Mouse (Mus musculus) midbrain, embryonic 16.5 days (tissue): ENCODE results near the gene Ppp1r14b. TPM values are rescaled to one million over a fixed set of nuclear protein-coding genes. Genes with fewer than 3 reads are reported as not detected.

Source experiments
- ATAC-seq: fragments of 200-750 bp; cut with Nextera tagmentation; 2 replicates; pipeline ENCODE4 v1.8.0; 2017; ENCODE audit warnings: moderate TSS enrichment
- H3K27ac ChIP-seq: fragments of 300-500 bp; sonication (generic); 2 replicates; pipeline ENCODE4 v1.5.1; 2014; ENCODE audit warnings: mild to moderate bottlenecking, low read length, mixed read lengths
- H3K27me3 ChIP-seq: fragments of 300-500 bp; sonication (generic); 2 replicates; pipeline ENCODE4 v1.6.1; 2014; ENCODE audit warnings: low read depth, low read length, mixed read lengths; ENCODE audit not compliant: control insufficient read depth, insufficient read depth
- H3K36me3 ChIP-seq: fragments of 300-500 bp; sonication (generic); 2 replicates; pipeline ENCODE4 v1.6.1; 2014; ENCODE audit warnings: mild to moderate bottlenecking, low read length, moderate library complexity, mixed read lengths; ENCODE audit not compliant: control insufficient read depth, insufficient read depth
- H3K4me1 ChIP-seq: fragments of 300-500 bp; sonication (generic); 2 replicates; pipeline ENCODE4 v1.6.1; 2014; ENCODE audit warnings: mild to moderate bottlenecking, low read length, mixed read lengths; ENCODE audit not compliant: control insufficient read depth, insufficient read depth
- H3K4me2 ChIP-seq: fragments of 300-500 bp; sonication (generic); 2 replicates; pipeline ENCODE4 v1.6.1; 2014; ENCODE audit warnings: mild to moderate bottlenecking, low read length, mixed read lengths
- H3K4me3 ChIP-seq: fragments of 300-500 bp; sonication (generic); 2 replicates; pipeline ENCODE4 v1.5.1; 2014; ENCODE audit warnings: low read depth, mild to moderate bottlenecking, low read length, moderate library complexity, mixed read lengths
- H3K9ac ChIP-seq: fragments of 300-500 bp; sonication (generic); 2 replicates; pipeline ENCODE4 v1.6.1; 2014; ENCODE audit warnings: low read depth, low read length, mixed read lengths
- H3K9me3 ChIP-seq: fragments of 300-500 bp; sonication (generic); replicated peaks from 2 replicates; pipeline ENCODE4 v1.6.1; 2014; ENCODE audit warnings: mild to moderate bottlenecking, low read length, mixed read lengths; ENCODE audit not compliant: control insufficient read depth, poor library complexity, severe bottlenecking
- WGBS: fragments of 180-500 bp; shearing (Covaris S2); extraction: QIAGEN DNeasy Blood & Tissue Kit; methylation state at CpG from one replicate; pipeline ENCODE4 v1.1.7; 2014; 5-methylcytosine and 5-hydroxymethylcytosine counted together
- polyA plus RNA-seq: library from polyadenylated mRNA; unstranded; fragments of >200 nt; fragmentation: Nextera tagmentation; extraction: Ambion mirVana; gene quantifications from 2 replicates; pipeline ENCODE4 v1.2.1, GENCODE M21; 2015

The Ppp1r14b gene
- polyA plus RNA-seq, 1 experiment from 2014 or later, result 111 TPM

- Histone ChIP-seq H3K27ac (peak within 1 kb of the TSS; percentile 98), H3K4me1 (peaks cover 30% of the 10 kb centered on the region), H3K27me3 (no peaks in the 10 kb centered on the region), H3K9me3 (no peaks in the 10 kb centered on the region), H3K36me3 (no peaks in the 10 kb centered on the region), H3K4me2 (peak within 1 kb of the TSS; percentile 99), H3K9ac (peak within 1 kb of the TSS; percentile 99), H3K4me3 (peak within 1 kb of the TSS; percentile 89)
- WGBS, result under 1% methylated on average over 27 of the region's 27 CpGs
- ATAC-seq, result peak; percentile 88
Measured at GRCm38 (mm10) chr19:6942249-6942691, 32.5 kb upstream of the Ppp1r14b start, which contains the start of gene Gpr137. Gene Gpr137, minus strand, starts transcription at chr19:6942480.

GRCm38 (mm10) chr19:6942764-6943163, 32.0 kb upstream of the Ppp1r14b start:
- H3K27ac ChIP-seq, result peak overlapping the region; percentile 98
- H3K27me3 ChIP-seq, result no peaks in the 10 kb centered on the region

DNA sequence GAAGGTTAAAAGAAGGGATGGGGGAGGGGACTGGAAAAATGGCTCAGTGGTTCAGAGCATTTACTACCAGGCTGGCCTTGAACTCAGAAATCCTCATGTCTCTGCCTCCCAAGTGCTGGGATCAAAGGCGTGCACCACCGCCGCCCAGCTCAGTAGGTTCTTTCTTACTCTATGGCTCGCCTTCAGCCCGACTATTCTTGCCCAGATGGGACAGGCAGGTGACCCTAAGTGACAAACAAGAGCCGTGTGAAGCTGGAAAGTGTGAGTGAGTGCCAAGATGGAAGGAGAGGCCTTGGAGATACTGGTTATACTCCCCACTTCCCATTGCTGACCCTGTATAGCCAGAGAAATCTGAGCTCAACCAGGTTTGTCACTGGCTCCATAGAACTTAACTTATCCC, 31.1 kb upstream of the Ppp1r14b start:
- Histone ChIP-seq H3K27ac (no peak overlapping the region), H3K36me3 (no peaks in the 10 kb centered on the region), H3K9me3 (no peaks in the 10 kb centered on the region), H3K4me3 (no peak overlapping the region), H3K4me1 (peaks cover 27% of the 10 kb centered on the region), H3K27me3 (no peaks in the 10 kb centered on the region), H3K9ac (no peak overlapping the region), H3K4me2 (0 out of 2 replicates have a peak overlapping the region, but pooled peaks have one; percentile 1)
- no peak for ATAC-seq
- 91% methylated on average over 6 of the region's 6 CpGs for WGBS

More at GRCm38 (mm10) chr19:6942764-6943163, 32.0 kb upstream of the Ppp1r14b start:
- Histone ChIP-seq H3K4me3 (peak overlapping the region; percentile 89), H3K36me3 (no peaks in the 10 kb centered on the region), H3K9ac (peak overlapping the region; percentile 99), H3K4me2 (peak overlapping the region; percentile 99), H3K9me3 (no peaks in the 10 kb centered on the region), H3K4me1 (peaks cover 30% of the 10 kb centered on the region)
- peak; percentile 9; the same call in 1 of the 2 replicates for ATAC-seq
- WGBS, result 31% methylated on average over 5 of the region's 5 CpGs

DNA sequence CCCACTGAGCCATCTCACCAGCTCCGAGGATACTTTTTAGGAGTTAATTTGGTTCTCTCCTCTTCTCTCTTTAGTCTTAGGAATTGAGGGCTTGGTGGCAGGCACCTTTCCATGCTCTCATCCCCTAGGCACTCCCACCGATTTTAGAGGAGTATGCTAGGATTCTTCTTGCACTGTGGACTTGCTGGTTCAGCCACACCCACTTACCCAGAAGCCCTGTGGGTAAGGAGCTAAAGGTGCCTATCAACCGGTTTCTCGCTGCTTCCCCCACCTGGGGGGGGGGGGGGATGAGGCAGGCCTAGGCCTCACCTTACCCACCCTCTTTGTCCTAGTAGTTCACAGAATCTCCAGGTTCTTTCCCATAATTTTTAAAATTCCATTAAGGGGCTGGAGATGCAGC, 27.0 kb upstream of the Ppp1r14b start:
- H3K4me3 ChIP-seq, result no peak overlapping the region
- H3K27ac ChIP-seq, result no peak overlapping the region
- 55% methylated on average over 4 of the region's 4 CpGs for WGBS
- H3K27me3 ChIP-seq, result no peaks in the 10 kb centered on the region
- no peak overlapping the region for H3K4me2 ChIP-seq
- H3K36me3 ChIP-seq, result no peaks in the 10 kb centered on the region
- no peak overlapping the region for H3K9ac ChIP-seq
- ATAC-seq, result no peak
- H3K4me1 ChIP-seq, result peaks cover 18% of the 10 kb centered on the region
- no peaks in the 10 kb centered on the region for H3K9me3 ChIP-seq

- no peak overlapping the region for H3K4me2 ChIP-seq
- 94% methylated on average over 4 of the region's 4 CpGs for WGBS
- ATAC-seq, result no peak
- H3K9me3 ChIP-seq, result no peaks in the 10 kb centered on the region
- H3K27me3 ChIP-seq, result no peaks in the 10 kb centered on the region
- peaks cover 17% of the 10 kb centered on the region for H3K4me1 ChIP-seq
- H3K36me3 ChIP-seq, result no peaks in the 10 kb centered on the region
- H3K9ac ChIP-seq, result no peak overlapping the region
- H3K4me3 ChIP-seq, result no peak overlapping the region
- H3K27ac ChIP-seq, result no peak overlapping the region
Measured at GRCm38 (mm10) chr19:6948186-6948585, 26.6 kb upstream of the Ppp1r14b start.

DNA sequence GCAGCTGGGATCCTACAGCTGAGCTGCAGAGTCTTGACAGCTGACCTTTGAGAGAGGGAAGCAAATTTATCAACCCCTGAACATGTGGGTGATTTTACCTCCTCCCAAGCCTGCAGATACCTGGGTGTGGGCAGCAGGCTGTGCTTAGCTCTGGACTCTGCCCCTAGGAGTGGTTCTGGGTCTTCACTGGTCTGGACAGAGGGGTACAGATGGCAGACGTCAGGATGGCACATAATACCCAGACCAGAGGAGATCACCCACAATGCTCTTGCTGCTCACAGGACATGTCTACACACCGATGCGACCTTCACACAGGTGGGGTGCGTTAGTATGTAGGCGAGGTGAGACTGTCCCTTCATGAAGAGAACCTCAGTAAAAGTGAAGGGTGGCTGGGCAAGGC, 25.2 kb upstream of the Ppp1r14b start:
- Histone ChIP-seq H3K36me3 (no peaks in the 10 kb centered on the region), H3K9me3 (no peaks in the 10 kb centered on the region), H3K9ac (no peak overlapping the region; the same call in 1 of the 2 replicates), H3K27me3 (no peaks in the 10 kb centered on the region), H3K4me1 (peaks cover 17% of the 10 kb centered on the region), H3K4me3 (no peak overlapping the region), H3K4me2 (no peak overlapping the region), H3K27ac (no peak overlapping the region)
- no peak for ATAC-seq
- 85% methylated on average over 5 of the region's 5 CpGs for WGBS

DNA sequence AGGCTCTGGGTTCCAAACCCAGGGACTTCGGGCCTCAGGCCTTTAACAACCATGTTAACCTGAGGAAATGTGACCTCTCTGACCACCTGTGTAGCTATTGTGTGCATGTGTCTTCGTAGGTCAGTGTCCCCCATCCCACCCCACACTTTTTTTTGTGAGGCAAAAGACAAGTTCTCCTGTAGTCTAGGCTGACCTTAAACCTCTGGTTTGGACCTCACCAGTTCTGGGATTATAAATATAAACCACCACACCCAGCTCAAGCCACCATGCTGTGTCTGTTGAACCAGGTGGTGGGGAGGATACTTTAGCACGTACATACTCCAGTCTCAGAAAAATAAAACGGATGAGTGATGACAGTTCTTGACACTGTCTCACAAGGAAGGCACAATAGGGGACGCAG, 24.8 kb upstream of the Ppp1r14b start:
- H3K36me3 ChIP-seq, result no peaks in the 10 kb centered on the region
- H3K4me3 ChIP-seq, result peak overlapping the region; percentile 61
- H3K9ac ChIP-seq, result peak overlapping the region; percentile 70
- H3K27ac ChIP-seq, result peak overlapping the region; percentile 93
- H3K4me2 ChIP-seq, result peak overlapping the region; percentile 82
- H3K4me1 ChIP-seq, result peaks cover 17% of the 10 kb centered on the region
- no peak for ATAC-seq
- 41% methylated on average over 5 of the region's 5 CpGs for WGBS
- H3K27me3 ChIP-seq, result no peaks in the 10 kb centered on the region
- H3K9me3 ChIP-seq, result no peaks in the 10 kb centered on the region

DNA sequence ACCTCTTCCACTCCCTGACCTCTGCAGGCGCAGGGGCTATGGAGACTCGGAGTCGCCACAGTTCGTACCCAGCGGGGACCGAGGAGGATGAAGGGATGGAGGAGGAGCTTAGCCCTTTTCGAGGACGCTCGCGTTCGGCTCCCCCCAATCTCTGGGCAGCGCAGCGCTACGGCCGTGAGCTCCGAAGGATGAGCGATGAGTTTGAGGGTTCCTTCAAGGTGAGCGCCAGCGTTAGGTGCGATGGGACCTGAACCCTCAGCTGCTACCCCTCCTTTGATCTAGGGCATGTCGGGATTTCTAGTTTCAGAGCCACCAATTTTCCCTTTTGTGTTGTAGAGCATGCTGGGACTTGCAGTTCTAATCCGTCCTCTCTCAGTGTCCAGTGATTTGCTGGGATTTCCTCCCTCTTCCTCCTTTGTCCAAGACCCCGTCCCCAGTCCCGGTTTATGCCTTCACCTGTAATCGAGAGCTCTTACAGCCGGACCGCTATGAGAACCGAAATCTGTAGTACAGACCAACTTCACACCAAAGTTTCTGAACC, 24.1 kb upstream of the Ppp1r14b start:
- Histone ChIP-seq H3K27me3 (no peaks in the 10 kb centered on the region), H3K9ac (peak overlapping the region; percentile 70), H3K9me3 (no peaks in the 10 kb centered on the region), H3K4me2 (peak overlapping the region; percentile 82), H3K4me1 (peaks cover 17% of the 10 kb centered on the region), H3K27ac (peak overlapping the region; percentile 93), H3K36me3 (no peaks in the 10 kb centered on the region), H3K4me3 (peak overlapping the region; percentile 61)
- peak; percentile 69 for ATAC-seq
- under 1% methylated on average over 28 of the region's 28 CpGs for WGBS

DNA sequence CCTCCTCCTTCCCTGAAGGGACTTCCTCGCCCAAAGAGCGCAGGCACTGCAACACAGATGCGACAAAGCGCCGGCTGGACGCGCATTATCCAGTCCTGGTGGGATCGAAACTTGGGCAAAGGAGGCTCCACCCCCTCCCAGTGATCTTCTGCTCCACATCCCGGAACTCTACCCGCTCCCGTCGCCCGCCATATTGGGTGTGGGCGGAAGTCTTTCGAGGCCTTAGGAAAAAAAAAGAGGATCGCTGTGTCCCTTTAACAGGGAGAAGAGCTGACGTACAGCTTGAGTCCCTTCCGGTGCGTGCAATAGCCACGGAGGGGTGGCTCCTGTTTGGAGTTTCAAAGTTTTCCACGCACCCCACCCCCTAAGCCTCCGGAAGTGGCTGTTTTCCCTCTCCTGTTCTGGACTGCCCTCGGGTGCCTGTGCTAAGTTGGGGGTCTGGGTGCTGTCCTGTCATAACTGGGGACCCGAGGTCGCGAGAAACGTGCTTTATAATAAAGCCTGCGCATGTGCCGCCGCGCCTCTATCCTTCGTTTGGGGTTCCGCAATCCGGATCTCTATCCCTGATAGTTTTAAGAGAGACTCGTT, 23.3 kb upstream of the Ppp1r14b start:
- no peaks in the 10 kb centered on the region for H3K9me3 ChIP-seq
- peak overlapping the region; percentile 61 for H3K4me3 ChIP-seq
- peak; percentile 84 for ATAC-seq
- H3K27ac ChIP-seq, result peak overlapping the region; percentile 93
- H3K4me2 ChIP-seq, result peak overlapping the region; percentile 82
- H3K4me1 ChIP-seq, result peaks cover 17% of the 10 kb centered on the region
- peak overlapping the region; percentile 70 for H3K9ac ChIP-seq
- no peaks in the 10 kb centered on the region for H3K36me3 ChIP-seq
- WGBS, result under 1% methylated on average over 35 of the region's 35 CpGs
- H3K27me3 ChIP-seq, result no peaks in the 10 kb centered on the region
